Mouse (Mus musculus): ENCODE results near the gene 4921507P07Rik. TPM values are rescaled to one million over a fixed set of nuclear protein-coding genes. Genes with fewer than 3 reads are reported as not detected.
A peak's percentile ranks its signal among the peaks of the same experiment; 100 is the strongest.

4921507P07Rik gene
- polyA plus RNA-seq, 1 experiment from 2014 or later: 0.48 TPM

DNA sequence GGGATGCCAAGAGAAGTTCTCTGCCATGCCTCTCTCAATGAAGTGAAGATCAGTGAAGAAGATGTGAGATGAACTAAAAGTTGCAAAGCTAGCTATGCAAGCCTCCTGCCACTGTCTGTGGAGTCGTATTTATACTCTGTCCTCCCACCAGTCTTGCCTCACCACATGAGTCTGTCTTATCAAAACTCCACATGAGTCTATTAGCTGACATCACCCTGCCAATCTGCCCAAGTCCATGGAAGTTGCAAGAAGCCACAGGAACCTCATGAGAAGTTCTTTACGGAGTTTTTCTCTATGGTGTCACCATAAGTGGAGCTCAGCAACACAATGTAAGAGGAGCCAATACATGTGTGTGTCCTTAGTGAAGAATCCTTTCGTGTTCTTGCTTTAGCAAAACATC lies 65.4 kb downstream of the 4921507P07Rik start:
- no peak overlapping the region for H3K9ac ChIP-seq

GRCm38 (mm10) chr6:50529194-50529593 lies 67.2 kb downstream of the 4921507P07Rik start:
- peak overlapping the region; percentile 23 for H3K4me2 ChIP-seq
- H3K9me3 ChIP-seq: no peaks in the 10 kb centered on the region
- no peak for ATAC-seq (ENCODE audit: extremely low read depth, insufficient number of reproducible peaks, low FRiP score, low TSS enrichment)
- H3K4me1 ChIP-seq: peaks cover 10% of the 10 kb centered on the region
- H3K9ac ChIP-seq: peak overlapping the region; percentile 52
- no peaks in the 10 kb centered on the region for H3K27me3 ChIP-seq (replicated peaks)
- H3K27ac ChIP-seq (replicated peaks): 0 out of 2 replicates have a peak overlapping the region, but pooled peaks have one; percentile 36
- H3K36me3 ChIP-seq: no peaks in the 10 kb centered on the region
- no peak overlapping the region for H3K4me3 ChIP-seq
- WGBS: 68% methylated on average over 11 of the region's 11 CpGs

More for the DNA sequence above, 65.4 kb downstream of the 4921507P07Rik start:
- Histone ChIP-seq H3K4me3 (no peak overlapping the region), H3K36me3 (no peaks in the 10 kb centered on the region), H3K4me2 (no peak overlapping the region), H3K27me3 (replicated peaks) (no peaks in the 10 kb centered on the region), H3K27ac (replicated peaks) (no peak overlapping the region), H3K9me3 (no peaks in the 10 kb centered on the region), H3K4me1 (peaks cover 10% of the 10 kb centered on the region)
- 73% methylated on average over 3 of the region's 3 CpGs for WGBS
- ATAC-seq (ENCODE audit: extremely low read depth, insufficient number of reproducible peaks, low FRiP score, low TSS enrichment): no peak

- Histone ChIP-seq H3K36me3 (no peaks in the 10 kb centered on the region), H3K4me3 (no peak overlapping the region), H3K9me3 (no peaks in the 10 kb centered on the region), H3K4me1 (peaks cover 10% of the 10 kb centered on the region), H3K27ac (replicated peaks) (no peak overlapping the region), H3K9ac (no peak overlapping the region), H3K27me3 (replicated peaks) (no peaks in the 10 kb centered on the region), H3K4me2 (no peak overlapping the region)
- WGBS: 76% methylated on average over 9 of the region's 9 CpGs
- ATAC-seq (ENCODE audit: extremely low read depth, insufficient number of reproducible peaks, low FRiP score, low TSS enrichment): no peak
Measured at GRCm38 (mm10) chr6:50527416-50527815, 69.0 kb downstream of the 4921507P07Rik start.

- ATAC-seq (ENCODE audit: extremely low read depth, insufficient number of reproducible peaks, low FRiP score, low TSS enrichment): no peak
- no peak overlapping the region for H3K27ac ChIP-seq (replicated peaks)
- no peak overlapping the region for H3K4me2 ChIP-seq
- H3K4me3 ChIP-seq: no peak overlapping the region
- H3K27me3 ChIP-seq (replicated peaks): no peaks in the 10 kb centered on the region
- H3K36me3 ChIP-seq: no peaks in the 10 kb centered on the region
- H3K9ac ChIP-seq: no peak overlapping the region
- H3K9me3 ChIP-seq: no peaks in the 10 kb centered on the region
- peaks cover 5% of the 10 kb centered on the region for H3K4me1 ChIP-seq
- WGBS: 33% methylated on average over 7 of the region's 7 CpGs
Measured at GRCm38 (mm10) chr6:50526597-50527024, 69.8 kb downstream of the 4921507P07Rik start.

GRCm38 (mm10) chr6:50525846-50526245 lies 70.6 kb downstream of the 4921507P07Rik start:
- Histone ChIP-seq H3K27me3 (replicated peaks) (no peaks in the 10 kb centered on the region), H3K27ac (replicated peaks) (no peak overlapping the region), H3K4me1 (peaks cover 5% of the 10 kb centered on the region), H3K9ac (no peak overlapping the region), H3K36me3 (no peaks in the 10 kb centered on the region), H3K4me2 (no peak overlapping the region), H3K4me3 (no peak overlapping the region), H3K9me3 (no peaks in the 10 kb centered on the region)
- no peak for ATAC-seq (ENCODE audit: extremely low read depth, insufficient number of reproducible peaks, low FRiP score, low TSS enrichment)
- WGBS: 85% methylated on average over 8 of the region's 8 CpGs

- H3K9me3 ChIP-seq: no peaks in the 10 kb centered on the region
- no peak overlapping the region for H3K4me3 ChIP-seq
- peaks cover 4% of the 10 kb centered on the region for H3K4me1 ChIP-seq
- WGBS: 87% methylated on average over 10 of the region's 10 CpGs
- no peak overlapping the region for H3K9ac ChIP-seq
- ATAC-seq (ENCODE audit: extremely low read depth, insufficient number of reproducible peaks, low FRiP score, low TSS enrichment): no peak
- no peaks in the 10 kb centered on the region for H3K36me3 ChIP-seq
- no peaks in the 10 kb centered on the region for H3K27me3 ChIP-seq (replicated peaks)
- H3K27ac ChIP-seq (replicated peaks): no peak overlapping the region
- no peak overlapping the region for H3K4me2 ChIP-seq
Measured at GRCm38 (mm10) chr6:50524261-50524896, 72.1 kb downstream of the 4921507P07Rik start.

Small RNA genes lying within 50 kb of the gene (microRNA-seq; reads per million reads assigned to microRNA genes)
- not detected for gene Mir6371

Other genes starting within 250 kb of the 4921507P07Rik start
- 11.8 and 11.9 TPM in 2 replicates for gene Osbpl3, start 140.4 kb downstream of the 4921507P07Rik start, polyA plus RNA-seq (2015; fragmentation: Nextera tagmentation; extraction: Ambion mirVana)
- 161 and 179 TPM in 2 replicates for gene Cycs, start 30.1 kb downstream of the 4921507P07Rik start, polyA plus RNA-seq (2015; fragmentation: Nextera tagmentation; extraction: Ambion mirVana)
- gene Npvf, start 57.8 kb upstream of the 4921507P07Rik start, polyA plus RNA-seq (2015; fragmentation: Nextera tagmentation; extraction: Ambion mirVana): not detected in 2 replicates